Mouse (Mus musculus): ENCODE data around the gene Itga2b. TPM values are rescaled to one million over a fixed set of nuclear protein-coding genes. Genes with fewer than 3 reads are reported as not detected.

Itga2b gene
- polyA plus RNA-seq, 1 experiment = 16.0 TPM

GRCm38 (mm10) chr11:102460541-102460940 lies 9.4 kb downstream of the Itga2b start:
- no peak for DNase-seq
- H3K4me3 ChIP-seq (ENCODE audit: insufficient read depth, low read depth, low read length) = no peak overlapping the region
- WGBS = 78% methylated on average over 16 of the region's 16 CpGs
- no peaks in the 10 kb centered on the region for H3K27me3 ChIP-seq (replicated peaks; ENCODE audit: control insufficient read depth, insufficient read depth, low read length)
- H3K4me1 ChIP-seq (ENCODE audit: control insufficient read depth, insufficient read depth, low read length) = peaks cover 6% of the 10 kb centered on the region
- H3K27ac ChIP-seq (ENCODE audit: insufficient read depth, low read depth, low read length) = no peak overlapping the region
- TF ChIP-seq CTCF (conservative IDR thresholded peaks at IDR 0.05; ENCODE audit: insufficient read depth, insufficient read length, low read depth, low read length) = no peak
- TF ChIP-seq POLR2A (IDR thresholded peaks at IDR 0.05; ENCODE audit: low read depth, low read length) = no peak
- H3K36me3 ChIP-seq (ENCODE audit: control insufficient read depth, insufficient read depth, low read length) = no peaks in the 10 kb centered on the region

GRCm38 (mm10) chr11:102455740-102456396 lies 14.1 kb downstream of the Itga2b start:
- DNase-seq = peak; percentile 91
- Histone ChIP-seq H3K27ac (ENCODE audit: insufficient read depth, low read depth, low read length) (peak overlapping the region; percentile 70; the same call in 1 of the 2 replicates), H3K4me1 (ENCODE audit: control insufficient read depth, insufficient read depth, low read length) (no peaks in the 10 kb centered on the region), H3K27me3 (replicated peaks; ENCODE audit: control insufficient read depth, insufficient read depth, low read length) (no peaks in the 10 kb centered on the region), H3K4me3 (ENCODE audit: insufficient read depth, low read depth, low read length) (peak overlapping the region; percentile 66), H3K36me3 (ENCODE audit: control insufficient read depth, insufficient read depth, low read length) (no peaks in the 10 kb centered on the region)
- TF ChIP-seq POLR2A (IDR thresholded peaks at IDR 0.05; ENCODE audit: low read depth, low read length) = peak; percentile 5
- peak; percentile 43 for TF ChIP-seq CTCF (conservative IDR thresholded peaks at IDR 0.05; ENCODE audit: insufficient read depth, insufficient read length, low read depth, low read length)
- WGBS = under 1% methylated on average over 40 of the region's 40 CpGs

- DNase-seq = no peak
- Histone ChIP-seq H3K27me3 (replicated peaks; ENCODE audit: control insufficient read depth, insufficient read depth, low read length) (no peaks in the 10 kb centered on the region), H3K36me3 (ENCODE audit: control insufficient read depth, insufficient read depth, low read length) (no peaks in the 10 kb centered on the region), H3K4me1 (ENCODE audit: control insufficient read depth, insufficient read depth, low read length) (no peaks in the 10 kb centered on the region), H3K27ac (ENCODE audit: insufficient read depth, low read depth, low read length) (no peak overlapping the region), H3K4me3 (ENCODE audit: insufficient read depth, low read depth, low read length) (no peak overlapping the region)
- no peak for TF ChIP-seq CTCF (conservative IDR thresholded peaks at IDR 0.05; ENCODE audit: insufficient read depth, insufficient read length, low read depth, low read length)
- no peak for TF ChIP-seq POLR2A (IDR thresholded peaks at IDR 0.05; ENCODE audit: low read depth, low read length)
- 52% methylated on average over 10 of the region's 10 CpGs for WGBS
Measured at GRCm38 (mm10) chr11:102453131-102453530, 16.8 kb downstream of the Itga2b start.

GRCm38 (mm10) chr11:102449043-102450008 lies 20.6 kb downstream of the Itga2b start:
- Histone ChIP-seq H3K36me3 (ENCODE audit: control insufficient read depth, insufficient read depth, low read length) (no peaks in the 10 kb centered on the region), H3K27ac (ENCODE audit: insufficient read depth, low read depth, low read length) (peak overlapping the region; percentile 9; the same call in 1 of the 2 replicates), H3K27me3 (replicated peaks; ENCODE audit: control insufficient read depth, insufficient read depth, low read length) (peaks cover 2% of the 10 kb centered on the region), H3K4me1 (ENCODE audit: control insufficient read depth, insufficient read depth, low read length) (no peaks in the 10 kb centered on the region), H3K4me3 (ENCODE audit: insufficient read depth, low read depth, low read length) (no peak overlapping the region)
- 36% methylated on average over 17 of the region's 17 CpGs for WGBS
- TF ChIP-seq POLR2A (IDR thresholded peaks at IDR 0.05; ENCODE audit: low read depth, low read length) = no peak
- TF ChIP-seq CTCF (conservative IDR thresholded peaks at IDR 0.05; ENCODE audit: insufficient read depth, insufficient read length, low read depth, low read length) = no peak
- DNase-seq = peak; percentile 75

GRCm38 (mm10) chr11:102448327-102448726 lies 21.6 kb downstream of the Itga2b start:
- 35% methylated on average over 8 of the region's 8 CpGs for WGBS
- H3K36me3 ChIP-seq (ENCODE audit: control insufficient read depth, insufficient read depth, low read length) = no peaks in the 10 kb centered on the region
- H3K27me3 ChIP-seq (replicated peaks; ENCODE audit: control insufficient read depth, insufficient read depth, low read length) = peaks cover 2% of the 10 kb centered on the region
- no peak for DNase-seq
- H3K4me3 ChIP-seq (ENCODE audit: insufficient read depth, low read depth, low read length) = no peak overlapping the region
- no peaks in the 10 kb centered on the region for H3K4me1 ChIP-seq (ENCODE audit: control insufficient read depth, insufficient read depth, low read length)
- no peak overlapping the region; the same call in 1 of the 2 replicates for H3K27ac ChIP-seq (ENCODE audit: insufficient read depth, low read depth, low read length)
- TF ChIP-seq CTCF (conservative IDR thresholded peaks at IDR 0.05; ENCODE audit: insufficient read depth, insufficient read length, low read depth, low read length) (no peak), POLR2A (IDR thresholded peaks at IDR 0.05; ENCODE audit: low read depth, low read length) (no peak)

- H3K27ac ChIP-seq (ENCODE audit: insufficient read depth, low read depth, low read length) = peak within 1 kb of the TSS; percentile 18
- peak; percentile 59 for DNase-seq
- WGBS = under 1% methylated on average over 40 of the region's 40 CpGs
- H3K4me1 ChIP-seq (ENCODE audit: control insufficient read depth, insufficient read depth, low read length) = no peaks in the 10 kb centered on the region
- peaks cover 2% of the 10 kb centered on the region for H3K27me3 ChIP-seq (replicated peaks; ENCODE audit: control insufficient read depth, insufficient read depth, low read length)
- TF ChIP-seq POLR2A (IDR thresholded peaks at IDR 0.05; ENCODE audit: low read depth, low read length) (no peak), CTCF (conservative IDR thresholded peaks at IDR 0.05; ENCODE audit: insufficient read depth, insufficient read length, low read depth, low read length) (peak; percentile 49)
- peak within 1 kb of the TSS; percentile 74 for H3K4me3 ChIP-seq (ENCODE audit: insufficient read depth, low read depth, low read length)
- H3K36me3 ChIP-seq (ENCODE audit: control insufficient read depth, insufficient read depth, low read length) = no peaks in the 10 kb centered on the region
Measured at GRCm38 (mm10) chr11:102447497-102447896, 22.4 kb downstream of the Itga2b start, which contains the start of gene Fam171a2. TSS of gene Fam171a2 (minus strand) at chr11:102447682.
